Mouse (Mus musculus): ENCODE measurements around the gene Ache.
"Not testable (repeated sequence)": the region's sequence is repeated elsewhere in the genome, so short reads cannot be mapped to it uniquely, and the experiment has no call there.

- not testable (repeated sequence) for TF ChIP-seq CTCF (conservative IDR thresholded peaks at IDR 0.05; ENCODE audit: low read length); POU5F1 (IDR thresholded peaks at IDR 0.05; ENCODE audit: borderline replicate concordance, low read length)
Measured at GRCm38 (mm10) chr5:137284411-137284810, 2.9 kb upstream of the Ache start.

Data from E14TG2a.4 (cell line).